Mouse (Mus musculus) right cerebral cortex, adult 18-20 months (tissue): Measurements from ENCODE around the gene Hdac11.
A peak's percentile ranks its signal among the peaks of the same experiment; 100 is the strongest.
"Not testable (repeated sequence)": the region's sequence is repeated elsewhere in the genome, so short reads cannot be mapped to it uniquely, and the experiment has no call there.

Source experiments
- DNase-seq: peaks from one replicate; pipeline ENCODE4 v3.0.0; 2022; ENCODE audit warnings: mixed read lengths

Hdac11 gene

DNA sequence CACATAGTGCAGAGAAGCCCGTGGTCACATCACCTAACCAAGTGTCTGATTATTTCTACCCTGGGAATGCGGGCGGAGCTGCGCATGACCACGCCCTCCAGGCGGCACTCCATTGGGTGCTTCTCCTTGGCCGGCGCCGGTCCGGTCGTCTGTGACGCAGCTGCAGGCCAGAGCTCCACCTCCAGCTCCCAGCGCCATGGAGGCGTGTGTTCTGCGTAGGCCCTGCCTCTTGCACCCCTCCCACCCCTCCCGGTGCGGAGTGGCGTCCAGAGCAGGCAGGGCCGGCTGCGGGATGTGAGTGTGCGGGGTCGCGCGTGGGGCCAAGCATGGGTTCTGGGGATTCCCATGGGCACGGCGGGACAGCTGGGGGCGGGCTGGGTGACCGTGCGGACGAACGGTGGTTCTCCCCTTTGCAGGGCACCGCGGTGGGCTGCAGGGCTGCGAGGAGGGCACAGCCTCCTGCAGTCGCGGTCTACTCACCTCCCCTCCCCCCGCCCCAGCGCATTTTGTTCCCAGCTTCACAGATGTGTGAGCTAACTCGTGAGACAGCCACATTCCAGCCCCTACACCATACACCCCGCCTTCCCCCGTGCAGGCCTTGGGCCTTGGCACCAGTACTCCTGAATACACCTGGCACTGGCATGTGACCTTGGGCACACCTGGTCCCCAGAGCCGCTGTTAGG lies at the start of gene Hdac11:
TSS of gene Hdac11 (plus strand) at position 112 of the 683 bp plus-strand sequence.
- DNase-seq = peak; percentile 97

DNA sequence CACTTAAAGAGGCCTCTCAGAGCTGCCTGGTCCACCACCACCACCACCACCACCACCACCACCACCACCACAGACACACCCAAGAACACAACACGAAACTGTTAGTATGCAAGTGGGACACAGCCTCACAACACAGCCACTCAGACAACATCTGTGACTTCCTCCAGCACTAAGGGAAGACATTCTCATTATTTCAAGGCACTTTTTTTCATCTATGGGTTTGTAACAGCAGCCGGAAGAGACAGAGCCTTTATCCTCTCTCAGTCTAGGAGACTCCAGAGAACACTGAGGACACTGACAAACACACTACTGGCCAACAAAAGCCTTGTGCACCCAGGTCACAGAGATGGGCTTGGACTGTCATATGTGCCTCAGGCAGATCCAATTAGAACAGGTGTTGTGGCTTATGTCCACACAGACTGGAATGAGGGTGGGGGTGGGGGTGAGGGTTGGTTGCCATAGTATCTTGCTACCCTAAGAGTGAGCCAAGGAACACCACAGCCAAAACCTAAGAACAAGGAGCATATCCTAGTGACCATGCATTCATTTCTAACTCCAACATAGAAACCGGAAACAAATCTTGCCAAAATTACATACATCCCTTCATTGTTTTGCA lies 48.1 kb upstream of the Hdac11 start:
- DNase-seq = no peak

DNA sequence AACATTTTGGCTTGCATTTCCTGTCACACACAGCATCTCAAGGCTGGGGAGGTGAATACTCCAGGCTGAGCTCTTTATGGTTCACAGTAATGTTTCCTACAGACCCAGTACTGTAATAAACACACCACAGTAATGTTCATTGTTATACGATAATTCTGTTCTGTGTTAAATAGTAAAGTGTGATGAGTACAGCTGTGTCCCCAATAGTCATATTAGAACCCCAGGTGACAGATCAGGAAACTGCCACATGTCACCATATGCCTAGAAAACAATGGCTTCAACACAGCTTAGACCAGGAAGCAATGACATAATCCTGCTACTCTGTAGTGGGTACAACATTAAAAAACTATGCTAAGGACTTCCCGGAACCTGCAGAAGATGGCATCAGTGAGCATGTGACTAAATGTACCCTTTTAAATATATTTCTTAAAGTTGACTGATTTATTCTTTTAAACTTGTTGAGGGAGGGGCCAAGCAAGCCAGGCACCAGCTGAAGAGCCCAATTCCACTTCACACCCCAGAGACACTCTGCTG lies 47.5 kb upstream of the Hdac11 start:
- no peak for DNase-seq

DNA sequence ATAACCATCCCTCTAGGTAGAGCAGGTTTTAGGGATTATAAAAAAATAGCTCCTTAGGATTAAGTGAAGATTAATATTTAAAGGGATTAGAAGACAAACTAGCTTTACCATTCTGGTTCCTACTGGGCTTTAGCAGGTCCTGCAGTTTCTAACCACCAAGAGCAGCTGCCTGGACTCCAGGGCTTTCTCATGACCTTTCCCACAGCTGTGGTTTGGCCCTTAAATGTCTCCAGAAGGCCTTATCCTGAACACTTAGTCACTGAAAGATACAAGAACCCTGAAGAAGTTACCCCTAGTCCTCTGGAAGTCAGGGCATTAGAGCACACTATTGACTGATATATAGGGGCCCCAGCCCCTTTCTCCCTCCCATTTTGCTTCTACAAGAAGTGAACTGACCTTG lies 47.0 kb upstream of the Hdac11 start:
- DNase-seq = no peak

DNA sequence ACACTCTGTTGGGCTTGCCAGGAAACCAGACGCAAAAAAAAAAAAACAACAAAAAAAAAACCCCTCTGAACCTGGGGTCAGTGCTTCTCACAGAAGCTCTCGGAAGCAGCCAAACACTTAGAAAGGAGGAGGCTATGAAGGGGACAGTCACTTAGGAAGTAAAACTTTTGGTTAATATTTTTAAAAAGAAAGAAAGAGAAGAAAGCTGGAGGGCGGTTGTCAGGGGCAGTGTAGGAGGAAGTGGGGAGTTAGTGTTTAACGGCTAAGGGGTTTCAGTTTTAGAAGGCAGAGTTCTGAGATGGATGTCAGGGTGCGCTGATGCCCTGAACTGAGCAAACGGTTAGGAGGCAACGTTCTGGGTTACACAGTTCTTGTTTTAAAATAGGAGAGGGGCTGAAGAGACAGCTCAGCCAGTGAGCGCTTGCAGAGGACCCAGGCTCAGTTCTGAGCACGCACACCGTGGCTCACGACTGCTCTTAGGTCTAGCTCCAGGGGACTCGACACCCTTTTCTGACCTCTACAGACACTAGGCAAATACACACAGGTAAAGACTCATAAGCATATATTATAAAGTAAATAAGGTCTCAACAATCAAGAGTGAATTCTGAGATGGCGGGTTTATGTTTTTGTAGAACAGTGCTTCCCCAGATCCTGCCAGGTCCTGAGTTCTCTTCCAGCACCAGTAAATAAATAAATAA lies 46.0 kb upstream of the Hdac11 start:
- DNase-seq = no peak

DNA sequence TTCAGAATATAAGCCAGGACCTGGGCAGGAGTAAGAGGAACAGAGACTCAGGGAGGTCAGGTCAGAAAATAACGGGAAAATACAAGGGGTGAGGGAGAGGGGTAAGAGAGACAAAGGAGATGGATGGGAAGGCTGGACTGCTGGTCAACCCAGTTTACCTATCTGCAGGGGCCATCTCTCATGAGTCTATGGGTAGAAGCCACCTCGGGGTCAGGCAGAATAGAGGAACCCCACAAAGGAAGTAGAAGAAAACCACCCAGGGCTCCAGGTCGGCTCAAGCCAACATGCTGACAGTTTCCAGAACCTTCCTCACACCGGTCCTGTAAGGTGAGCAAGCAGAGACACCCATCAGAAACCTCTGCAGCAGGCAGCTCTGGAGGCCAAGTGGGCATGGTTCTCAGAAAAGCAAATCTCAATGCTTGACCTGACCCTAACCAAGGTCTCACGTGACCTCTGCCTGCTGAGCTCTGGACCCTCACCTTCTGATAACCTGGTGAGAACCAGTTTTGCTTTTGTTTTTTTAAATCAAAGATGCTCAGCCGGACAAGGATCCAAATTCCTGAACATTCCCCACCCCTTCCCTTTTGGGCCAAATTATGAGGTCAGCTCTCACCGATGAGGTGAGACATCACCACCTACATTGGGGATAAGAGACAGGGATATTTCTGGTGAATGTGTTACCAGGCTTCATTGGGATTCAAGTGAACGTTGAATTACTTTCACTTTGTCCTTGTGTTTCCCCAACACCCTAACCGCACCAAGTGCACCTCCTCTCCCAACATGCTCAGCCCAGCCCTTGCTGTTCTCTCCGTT lies 45.1 kb upstream of the Hdac11 start:
- no peak for DNase-seq

DNA sequence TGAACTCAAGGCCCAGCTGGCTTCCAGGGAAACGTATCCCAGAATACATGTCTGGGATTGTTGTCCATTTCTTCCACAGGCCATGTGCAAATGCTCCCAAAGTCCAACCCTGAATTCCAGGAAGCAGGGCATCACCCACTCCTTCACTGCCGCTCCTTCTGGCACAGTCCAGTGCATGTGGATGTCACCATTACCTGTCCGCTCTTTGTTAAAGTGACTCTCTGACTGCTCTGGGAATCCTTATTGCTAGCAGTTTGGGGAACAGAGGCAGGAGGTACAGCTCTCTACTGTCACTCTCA lies 44.6 kb upstream of the Hdac11 start:
- no peak for DNase-seq

DNA sequence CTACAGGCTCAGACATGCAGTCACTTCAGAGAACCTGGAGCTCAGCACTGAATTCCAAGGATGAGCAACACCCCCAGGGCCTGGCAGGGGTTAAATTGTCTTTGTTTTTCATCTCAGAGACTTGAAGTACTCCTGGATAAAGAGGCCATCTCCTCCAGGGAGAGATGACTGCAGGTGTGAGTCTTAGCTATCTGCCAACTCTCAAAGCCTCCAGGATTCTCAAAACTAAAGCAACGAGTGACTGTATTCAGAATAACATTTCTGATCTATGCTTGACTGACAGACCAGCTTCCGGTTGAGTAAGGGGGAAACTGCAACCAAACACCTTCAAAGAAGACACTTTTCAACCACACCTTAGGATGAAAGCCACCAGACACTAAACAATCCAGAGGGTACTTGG lies 41.7 kb upstream of the Hdac11 start:
- no peak for DNase-seq

DNA sequence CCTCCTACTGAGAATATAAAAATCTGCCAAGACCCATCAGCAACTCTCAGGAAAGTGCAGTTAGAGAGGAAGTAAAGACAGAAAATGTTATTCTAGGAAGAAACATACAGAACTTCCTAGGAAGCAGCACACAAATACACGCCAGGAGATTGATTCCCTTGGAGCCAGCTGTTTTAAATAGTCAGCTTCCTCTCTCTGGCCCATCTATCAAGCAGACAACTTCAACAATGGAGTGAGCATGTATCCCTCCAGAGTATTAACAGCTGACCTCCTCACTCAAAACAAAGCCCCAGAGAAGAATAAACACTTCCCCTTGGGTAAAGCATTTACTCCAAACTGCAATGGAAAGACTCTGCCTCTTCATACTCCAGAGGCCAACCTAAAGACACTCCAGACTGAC lies 41.3 kb upstream of the Hdac11 start:
- DNase-seq = no peak

DNA sequence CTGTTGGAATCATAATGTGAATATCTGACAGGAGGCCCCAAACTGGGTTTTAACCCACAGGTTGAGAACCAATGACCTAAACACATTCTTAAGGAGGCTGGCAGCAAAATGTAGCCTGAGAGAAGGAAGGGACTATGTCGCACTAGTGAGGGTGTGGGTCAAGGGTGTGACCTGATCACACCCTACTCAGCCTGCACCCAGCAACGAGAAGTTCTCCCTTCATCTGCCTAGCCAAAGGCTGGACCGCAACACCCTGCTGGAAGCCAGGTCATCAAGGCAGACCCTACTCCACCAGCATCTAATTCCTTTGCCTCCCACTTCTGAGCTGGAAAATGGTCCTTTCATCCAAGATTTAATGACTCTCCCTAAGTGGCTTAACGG lies 40.6 kb upstream of the Hdac11 start:
- no peak for DNase-seq

DNA sequence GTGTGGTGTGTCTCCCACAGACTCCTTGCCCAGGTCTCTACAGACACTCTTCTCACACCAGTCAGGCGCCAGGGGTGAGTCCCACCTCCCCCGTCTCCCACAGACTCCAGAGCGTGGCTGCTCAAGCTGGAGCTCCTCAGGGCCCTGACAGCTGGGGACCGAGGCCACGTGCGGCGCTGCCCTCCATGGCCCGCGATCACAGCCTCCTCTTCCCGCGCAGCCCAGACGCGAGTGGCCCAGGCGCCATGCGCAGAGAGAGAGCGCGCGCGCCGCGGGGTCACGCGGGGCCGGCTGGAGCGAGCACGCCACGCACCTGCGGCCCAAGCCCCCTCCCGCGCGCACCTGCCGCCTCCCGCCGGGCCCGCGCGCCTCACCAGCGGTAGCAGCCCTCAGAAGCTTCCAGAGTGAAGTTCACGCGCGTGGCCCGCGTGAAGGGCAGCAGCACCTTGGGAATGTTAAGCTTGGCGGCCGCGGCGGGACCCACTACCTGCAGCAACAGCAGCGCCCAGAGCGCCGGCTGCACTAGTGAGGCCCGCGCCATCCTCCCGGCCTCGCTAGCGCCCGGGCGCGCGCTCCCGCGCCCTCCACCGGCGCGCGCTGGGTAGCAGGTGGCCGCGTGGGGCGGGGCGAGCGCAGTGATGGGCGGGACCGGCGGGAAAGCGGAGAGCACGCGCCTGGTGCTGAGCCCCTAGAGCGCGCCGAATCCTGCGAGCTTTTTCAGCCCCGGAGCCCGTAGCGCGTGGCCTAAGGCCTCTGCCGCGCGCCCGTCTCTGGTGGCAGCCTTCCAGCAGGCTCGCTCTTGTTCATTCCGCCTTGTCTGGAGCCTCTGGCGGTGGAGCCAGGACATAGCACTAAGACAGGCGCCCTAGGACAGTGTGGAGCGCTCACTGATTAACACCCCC lies 40.0 kb upstream of the Hdac11 start, which contains the start of gene Nup210:
TSS of gene Nup210 (minus strand) at position 586 of the 902 bp plus-strand sequence.
- peak; percentile 97 for DNase-seq

DNA sequence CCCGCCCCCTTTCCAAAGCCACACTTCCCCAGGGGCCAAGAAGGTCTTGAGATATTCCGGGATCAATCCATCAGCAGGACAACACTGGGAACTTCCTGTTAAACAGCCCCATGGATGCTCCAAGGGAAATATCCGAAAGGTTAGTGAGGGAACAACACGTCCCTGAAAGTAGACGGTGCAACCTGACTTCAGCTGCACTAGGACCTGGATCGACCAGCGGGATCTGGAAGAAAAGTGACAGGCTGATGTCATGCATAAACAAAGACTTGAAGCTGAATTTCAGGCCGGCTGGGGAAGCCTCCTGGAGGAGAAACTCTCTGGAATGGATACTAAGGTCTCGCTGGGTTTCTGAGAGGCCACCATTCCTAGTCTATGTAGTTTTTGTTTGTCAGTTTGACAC lies 39.3 kb upstream of the Hdac11 start:
- peak; percentile 10 for DNase-seq

DNA sequence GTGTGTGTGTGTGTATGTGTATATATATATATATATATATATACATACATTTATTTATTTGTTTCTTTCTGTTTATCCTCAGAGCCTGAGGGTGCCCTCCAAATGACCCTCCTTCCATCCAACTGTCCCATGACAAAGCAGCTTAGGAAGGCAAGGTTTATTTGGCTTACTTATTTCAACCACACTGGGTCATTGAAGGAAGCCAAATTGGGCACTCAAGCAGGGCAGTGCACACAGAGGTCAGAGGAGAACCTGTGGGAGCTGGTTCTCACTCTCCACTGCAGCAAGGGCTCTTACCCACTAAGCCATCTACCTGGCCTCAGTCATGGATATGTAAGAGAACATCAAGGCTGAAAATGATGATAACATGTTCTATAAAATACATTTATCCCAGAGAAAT lies 37.9 kb upstream of the Hdac11 start:
- no peak for DNase-seq

DNA sequence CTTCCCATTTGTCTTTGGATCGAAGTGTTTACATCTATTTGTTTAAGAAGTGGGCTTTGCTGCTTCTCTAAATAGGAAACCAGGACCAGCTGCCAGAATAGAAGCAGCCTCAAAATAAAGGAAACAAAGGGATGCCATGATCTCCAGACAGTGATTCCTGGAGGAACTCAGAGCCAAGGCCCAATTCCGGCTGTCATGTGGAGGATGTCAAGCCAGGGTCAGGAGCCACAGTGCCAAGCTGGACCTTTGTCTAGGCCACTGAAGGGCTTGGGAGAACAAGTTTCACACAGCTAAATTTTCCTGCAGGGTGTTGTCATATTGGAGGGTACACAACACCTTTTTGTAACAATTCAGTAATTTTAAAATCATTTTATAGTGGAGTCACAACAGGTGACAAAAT lies 36.3 kb upstream of the Hdac11 start:
- no peak for DNase-seq

DNA sequence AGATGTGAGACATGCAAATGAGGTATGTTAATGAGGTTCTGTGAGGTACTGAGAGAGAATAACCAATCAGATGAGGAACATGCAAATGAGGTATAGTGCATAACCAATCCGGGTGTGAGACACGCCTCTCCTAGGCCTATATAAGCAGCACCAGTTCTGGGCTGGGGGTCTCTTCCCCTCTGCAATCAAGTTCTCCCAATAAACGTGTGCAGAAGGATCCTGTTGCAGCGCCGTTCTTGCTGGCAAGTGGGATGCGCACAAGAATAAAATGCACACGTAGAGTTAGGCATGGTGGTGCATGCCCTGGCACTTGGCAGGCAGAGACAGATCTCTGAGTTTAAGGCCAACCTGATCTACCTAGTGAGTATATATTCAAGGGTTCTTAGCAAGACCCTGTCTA lies 35.4 kb upstream of the Hdac11 start:
- not testable (repeated sequence) for DNase-seq

DNA sequence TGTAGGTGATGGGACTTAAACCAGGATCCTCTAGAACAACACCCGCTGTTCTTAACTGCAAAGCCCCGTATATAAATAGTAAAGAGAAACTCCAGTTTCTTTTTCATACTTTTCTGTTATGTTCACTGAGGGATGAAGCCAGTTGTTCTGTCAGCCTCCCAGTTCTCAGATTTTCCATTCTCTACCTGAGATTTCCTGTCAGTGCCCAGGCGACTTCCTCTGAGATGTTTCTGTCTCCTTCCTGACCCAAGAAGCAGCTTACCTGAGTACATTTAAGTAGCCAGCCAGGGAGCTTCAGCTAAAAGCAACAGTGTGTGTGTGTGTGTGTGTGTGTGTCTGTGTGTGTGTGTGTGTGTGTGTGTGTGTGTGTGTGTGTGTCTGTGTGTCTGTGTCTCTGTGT lies 33.0 kb upstream of the Hdac11 start:
- no peak for DNase-seq

DNA sequence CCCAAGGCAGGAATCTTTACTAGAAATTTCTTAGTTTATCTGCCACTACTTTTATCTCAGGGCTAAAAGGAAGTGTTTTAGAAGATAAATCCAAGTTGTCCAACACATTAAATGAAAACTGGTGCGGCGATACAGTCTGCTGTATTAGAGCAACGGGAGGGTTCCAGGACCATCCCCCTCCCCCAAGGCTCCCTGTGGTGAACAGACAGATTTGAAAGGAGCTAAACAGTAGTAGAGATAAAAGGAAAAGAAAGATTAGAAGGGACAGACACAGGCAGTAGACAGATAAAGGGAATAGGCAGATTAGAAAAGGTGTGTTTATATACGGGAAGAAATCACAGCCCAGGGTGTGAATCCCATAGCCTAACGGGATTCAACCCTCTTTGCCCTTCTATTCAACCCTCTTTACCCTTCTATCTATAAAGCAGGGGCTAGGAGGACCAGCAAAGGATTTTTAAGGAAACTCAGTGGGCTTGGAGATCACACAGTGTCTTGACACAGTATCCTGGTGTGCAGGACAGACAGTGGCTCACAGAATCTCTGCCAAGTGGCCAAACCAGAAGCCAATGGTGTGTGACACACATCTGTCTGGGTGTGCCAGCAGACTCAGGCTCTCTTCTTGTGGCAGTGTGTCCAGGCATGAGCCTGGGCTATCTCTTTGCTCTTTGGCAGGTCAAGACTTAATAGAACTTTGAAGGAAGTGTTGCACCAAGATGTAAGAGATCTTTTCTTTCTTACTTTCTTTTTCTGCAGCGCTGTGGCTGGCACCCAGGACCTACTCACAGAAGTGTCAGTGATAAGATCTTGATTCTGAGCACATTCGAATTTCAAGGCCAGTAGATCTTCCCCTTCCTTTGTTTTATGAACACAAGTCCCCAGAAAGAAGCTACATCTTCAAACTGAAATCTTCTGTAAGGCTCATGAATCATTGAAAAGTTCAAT lies 31.9 kb upstream of the Hdac11 start:
- no peak for DNase-seq

DNA sequence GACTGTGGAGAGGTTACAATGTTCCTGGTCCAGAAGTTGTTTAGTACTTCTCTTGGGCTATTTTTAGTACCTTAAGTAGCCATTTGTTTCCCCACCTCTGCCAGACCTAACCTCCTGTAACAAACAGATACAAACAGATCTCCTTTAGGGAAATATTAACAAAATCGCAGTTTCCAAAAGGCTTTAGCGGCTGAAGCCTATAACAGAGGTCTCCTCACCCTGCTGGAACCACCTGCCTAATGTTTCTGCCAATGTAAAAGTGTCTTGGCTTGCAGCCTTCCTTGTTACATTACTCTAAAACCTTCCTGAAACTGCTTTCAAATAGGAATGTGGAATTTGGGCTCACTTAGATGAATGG lies 31.3 kb upstream of the Hdac11 start:
- DNase-seq = no peak

DNA sequence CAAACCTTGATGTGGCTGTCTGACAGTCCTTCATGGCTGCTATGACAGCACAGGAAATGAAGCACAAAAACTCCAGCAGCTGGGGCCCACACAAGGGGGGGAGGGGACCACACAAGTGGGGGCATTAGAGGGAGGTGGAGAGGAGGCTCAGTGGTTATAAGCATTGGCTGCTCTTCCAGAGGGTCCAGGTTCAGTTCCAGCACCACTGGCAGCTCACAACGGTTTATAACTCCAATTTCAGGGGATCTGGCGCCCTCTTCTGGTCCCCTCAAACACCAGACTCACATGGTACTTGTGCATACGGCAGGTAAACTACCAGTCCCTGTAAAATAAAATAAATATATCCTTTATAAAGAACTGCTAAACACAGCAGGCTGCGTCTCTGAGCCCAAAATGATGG lies 27.5 kb upstream of the Hdac11 start:
- DNase-seq = no peak

DNA sequence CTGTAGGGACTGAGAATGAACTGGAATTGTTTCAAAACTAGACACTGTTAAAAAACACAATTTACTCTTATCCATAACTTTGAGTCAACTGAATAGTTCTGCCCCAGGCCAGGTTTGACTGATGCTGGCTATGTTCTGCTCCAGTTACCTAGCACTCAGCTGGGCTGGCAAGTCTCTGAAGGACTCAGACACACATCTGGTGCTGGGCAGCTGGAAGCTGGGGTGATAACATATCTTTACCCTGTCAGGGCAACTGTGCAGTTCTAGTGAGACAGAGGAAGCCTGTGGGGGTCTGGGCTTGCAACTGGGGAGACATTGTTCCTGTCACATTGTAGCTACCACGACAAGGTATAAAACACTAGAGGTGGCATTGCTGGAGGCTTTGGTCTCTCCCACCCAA lies 25.6 kb upstream of the Hdac11 start:
- no peak for DNase-seq

DNA sequence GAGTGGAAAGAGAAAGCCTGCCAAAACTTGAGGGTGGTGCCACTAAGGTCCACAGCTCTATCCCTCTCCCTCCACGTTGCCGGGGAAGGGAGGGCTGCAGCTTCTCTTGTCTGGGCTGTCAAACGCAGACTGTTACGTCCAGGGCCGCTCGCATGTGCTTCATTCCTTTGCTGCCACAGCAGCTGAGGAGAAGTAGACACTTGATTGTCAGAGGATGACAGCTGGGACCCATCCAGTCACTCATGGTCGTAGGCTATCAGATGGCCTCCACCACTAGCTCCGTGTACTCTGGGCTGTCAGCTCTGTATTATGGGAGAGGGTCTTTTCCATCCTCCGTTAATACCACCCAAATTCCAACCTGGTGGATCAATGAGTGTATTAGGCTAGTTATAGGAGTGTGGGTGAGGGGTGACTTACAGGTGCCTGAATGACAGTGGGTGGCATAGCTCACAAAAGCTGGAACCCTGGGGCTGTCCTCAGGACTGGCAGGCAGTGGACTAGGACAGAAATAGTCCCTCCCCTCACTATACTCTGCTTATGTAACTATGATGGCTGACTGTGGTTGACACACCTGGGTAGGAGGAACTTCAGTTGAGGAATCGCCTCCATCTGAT lies 19.0 kb upstream of the Hdac11 start:
- DNase-seq = no peak
